Mouse (Mus musculus) hindbrain, embryonic 10.5 days (tissue): Measurements from ENCODE around the gene Cpt1a. TPM values are rescaled to one million over a fixed set of nuclear protein-coding genes. Genes with fewer than 3 reads are reported as not detected.

Experiments
- DNase-seq: peaks from one replicate; pipeline ENCODE4 v3.0.0-alpha.2; 2017; ENCODE audit warnings: low spot score
- H3K27ac ChIP-seq: fragments of 300-500 bp; sonication (generic); 2 replicates; pipeline ENCODE4 v1.5.1; 2016; ENCODE audit warnings: mild to moderate bottlenecking, moderate library complexity
- H3K27me3 ChIP-seq: fragments of 300-500 bp; sonication (generic); 2 replicates; pipeline ENCODE4 v1.6.1; 2016; ENCODE audit warnings: mild to moderate bottlenecking; ENCODE audit not compliant: poor library complexity, insufficient read depth, severe bottlenecking
- H3K36me3 ChIP-seq: fragments of 300-500 bp; sonication (generic); 2 replicates; pipeline ENCODE4 v1.6.1; 2016; ENCODE audit warnings: mild to moderate bottlenecking, moderate library complexity
- H3K4me1 ChIP-seq: fragments of 300-500 bp; sonication (generic); replicated peaks from 2 replicates; pipeline ENCODE4 v1.6.1; 2016; ENCODE audit warnings: mild to moderate bottlenecking
- H3K4me3 ChIP-seq: fragments of 300-500 bp; sonication (generic); 2 replicates; pipeline ENCODE4 v1.5.1; 2016; ENCODE audit warnings: mild to moderate bottlenecking, moderate library complexity
- H3K9me3 ChIP-seq: fragments of 300-500 bp; sonication (generic); 2 replicates; pipeline ENCODE4 v1.6.1; 2016; ENCODE audit warnings: mild to moderate bottlenecking, moderate library complexity
- WGBS: fragments of 180-500 bp; shearing (Covaris S2); methylation state at CpG from one replicate; pipeline ENCODE4 v1.1.7; 2016; 5-methylcytosine and 5-hydroxymethylcytosine counted together
- polyA plus RNA-seq: library from polyadenylated mRNA; unstranded; fragments of >200 nt; fragmentation: Nextera tagmentation; extraction: Ambion mirVana; gene quantifications from 2 replicates; pipeline ENCODE4 v1.2.1, GENCODE M21; 2016

Gene Cpt1a
- polyA plus RNA-seq, result 3.6 and 5.6 TPM in 2 replicates

DNA sequence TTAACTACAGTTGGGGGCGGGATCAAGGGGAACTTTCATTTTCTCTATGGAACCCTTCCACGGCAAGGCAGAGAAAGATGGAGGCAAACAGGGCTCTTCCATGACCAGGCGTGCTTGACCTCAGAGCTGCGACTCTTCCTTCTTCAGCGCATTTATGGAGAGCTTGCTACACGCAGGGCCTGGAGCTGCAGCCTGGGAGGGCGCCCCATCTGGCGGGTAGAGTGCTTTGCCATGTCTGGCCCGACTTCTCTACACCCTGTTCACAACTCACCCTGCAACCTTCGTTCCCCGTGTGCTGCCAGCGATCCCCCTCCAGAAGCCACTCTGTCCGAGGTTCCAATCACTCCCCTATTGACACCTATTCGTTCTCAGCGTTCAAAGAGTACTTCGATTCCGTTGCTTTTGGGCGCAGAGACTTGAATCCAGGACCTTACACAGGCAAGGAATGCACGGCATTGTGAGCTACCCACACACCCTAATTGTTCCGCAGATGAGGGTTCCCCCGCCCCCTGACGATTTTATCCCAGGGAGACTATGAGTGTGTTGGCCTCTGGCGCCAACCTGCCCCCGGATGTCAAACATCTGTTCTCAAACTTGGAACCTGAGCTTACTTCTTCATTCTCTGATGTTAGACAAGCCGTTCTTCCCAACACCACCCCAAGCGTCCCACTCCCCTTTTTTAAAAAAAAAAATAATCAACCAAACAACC, at the start of gene Cpt1a:
Gene Cpt1a, plus strand, starts transcription at position 74 of the 709 bp plus-strand sequence.
- 3% methylated on average over 26 of the region's 26 CpGs for WGBS
- no peaks in the 10 kb centered on the region for H3K36me3 ChIP-seq
- H3K9me3 ChIP-seq, result peaks cover 5% of the 10 kb centered on the region; the same call in 1 of the 2 replicates
- H3K4me1 ChIP-seq, result peaks cover 49% of the 10 kb centered on the region
- peak within 1 kb of the TSS; percentile 56 for H3K4me3 ChIP-seq
- peaks cover 72% of the 10 kb centered on the region for H3K27me3 ChIP-seq
- peak; percentile 43 for DNase-seq
- no peak within 1 kb of the TSS; the same call in 1 of the 2 replicates for H3K27ac ChIP-seq

DNA sequence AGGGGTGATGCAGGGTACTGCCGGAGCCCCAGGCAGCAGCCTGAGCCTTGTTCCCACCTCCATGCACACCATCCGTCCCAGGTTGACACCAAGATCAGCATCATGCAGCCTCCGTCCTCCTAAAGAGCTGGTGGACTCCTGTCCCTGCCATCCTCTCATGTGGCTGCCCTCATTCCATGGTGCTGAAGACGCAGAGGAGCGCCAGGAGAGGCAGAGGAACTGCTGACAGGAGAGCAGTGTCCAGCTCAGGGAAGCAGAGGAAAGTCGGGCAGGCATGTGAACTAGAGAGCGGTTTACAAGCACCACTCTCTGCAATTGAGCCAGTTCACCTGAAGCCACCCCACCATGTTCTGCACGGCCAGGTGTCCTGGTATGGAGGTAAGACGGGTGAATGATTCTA, 48.8 kb upstream of the Cpt1a start:
- H3K27me3 ChIP-seq, result no peaks in the 10 kb centered on the region
- no peaks in the 10 kb centered on the region for H3K4me1 ChIP-seq
- no peak overlapping the region for H3K27ac ChIP-seq
- peaks cover 99% of the 10 kb centered on the region for H3K36me3 ChIP-seq
- WGBS, result 91% methylated on average over 9 of the region's 9 CpGs
- no peak overlapping the region for H3K4me3 ChIP-seq
- H3K9me3 ChIP-seq, result no peaks in the 10 kb centered on the region
- DNase-seq, result no peak

DNA sequence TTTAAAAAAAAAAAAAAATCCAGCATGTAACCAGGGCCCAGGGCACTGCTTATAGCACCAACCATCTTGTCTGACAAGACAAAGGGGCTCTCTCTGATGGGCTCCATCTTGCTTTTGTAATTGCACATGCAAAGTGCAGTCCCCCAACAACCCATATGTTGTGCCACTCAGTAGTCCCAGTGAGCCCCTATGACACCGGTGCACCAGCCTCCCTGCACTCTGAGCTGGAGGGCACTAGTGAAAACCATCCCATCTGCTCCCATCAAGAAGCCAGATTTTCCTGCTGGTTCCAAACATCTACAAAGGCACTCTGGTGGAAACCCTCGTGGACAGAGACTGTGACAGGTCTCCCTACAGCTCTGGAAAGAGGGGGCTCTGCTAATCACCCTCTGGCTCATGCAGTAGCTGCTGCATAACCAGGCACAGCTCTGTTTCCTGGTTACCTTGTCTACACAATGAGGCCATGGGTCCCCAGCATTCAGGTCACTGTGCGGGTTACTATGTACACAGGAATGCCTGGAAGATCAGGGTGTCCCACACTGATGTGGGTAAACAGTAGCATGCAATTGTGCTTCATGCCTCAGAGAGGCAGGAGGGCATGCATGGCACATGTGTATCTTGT, 46.3 kb upstream of the Cpt1a start:
- Histone ChIP-seq H3K27me3 (no peaks in the 10 kb centered on the region), H3K9me3 (no peaks in the 10 kb centered on the region), H3K4me3 (no peak overlapping the region), H3K4me1 (no peaks in the 10 kb centered on the region), H3K36me3 (peaks cover 97% of the 10 kb centered on the region), H3K27ac (no peak overlapping the region)
- 89% methylated on average over 3 of the region's 3 CpGs for WGBS
- no peak for DNase-seq

GRCm38 (mm10) chr19:3281886-3282285, 40.2 kb upstream of the Cpt1a start:
- 84% methylated on average over 4 of the region's 4 CpGs for WGBS

DNA sequence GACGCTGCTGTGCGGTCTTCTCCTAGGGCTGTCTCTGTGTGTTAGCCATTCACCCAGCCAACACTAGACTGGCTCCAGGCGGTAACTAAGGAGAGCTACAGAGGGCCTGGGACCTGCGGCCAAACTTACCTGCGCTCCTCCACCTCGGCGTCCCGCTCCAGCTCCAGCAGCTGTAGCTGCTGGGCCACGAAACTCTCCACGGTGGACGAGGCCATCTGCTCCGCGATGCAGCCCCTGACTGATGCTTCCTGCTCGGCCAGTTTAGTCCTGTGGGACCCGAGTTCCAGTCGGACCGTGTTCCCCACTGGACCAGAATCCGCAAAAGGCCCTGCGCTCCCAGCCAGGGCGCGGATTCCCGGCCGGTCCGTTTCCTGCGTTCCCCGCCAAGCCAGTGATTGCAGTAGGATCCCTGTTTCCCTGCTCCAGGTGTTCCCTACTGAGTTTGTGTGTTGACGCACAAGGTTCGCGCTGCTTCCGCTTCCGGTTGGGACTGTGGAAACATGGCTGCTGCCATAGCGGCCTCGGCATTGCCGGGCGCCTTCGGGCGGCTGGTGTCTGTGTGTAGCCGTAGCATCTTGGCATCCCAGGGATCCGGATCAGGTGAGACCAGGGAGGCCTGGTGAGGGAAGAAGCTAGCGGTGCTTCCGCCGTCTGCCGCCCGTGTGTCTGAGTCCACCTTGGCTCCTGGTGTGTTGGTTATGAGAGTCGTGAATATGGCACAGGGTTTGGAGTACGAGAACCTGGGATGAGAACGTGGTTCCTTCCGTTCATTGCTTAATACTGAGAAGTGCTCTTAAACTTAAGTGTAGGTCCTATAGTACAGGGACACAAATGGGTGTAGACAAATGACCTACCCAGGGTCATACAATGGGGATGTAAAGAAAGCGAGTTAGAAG, 39.3 kb upstream of the Cpt1a start, which contains the start of the genes Mrpl21 and Ighmbp2:
Gene Mrpl21, plus strand, starts transcription at position 330 of the 896 bp plus-strand sequence.
Gene Ighmbp2, minus strand, starts transcription at position 446 of the 896 bp plus-strand sequence.
- peak; percentile 91 for DNase-seq
- peak within 1 kb of the TSS; percentile 86 for H3K4me3 ChIP-seq
- H3K27ac ChIP-seq, result peak within 1 kb of the TSS; percentile 91
- no peaks in the 10 kb centered on the region for H3K27me3 ChIP-seq
- H3K36me3 ChIP-seq, result peaks cover 65% of the 10 kb centered on the region
- no peaks in the 10 kb centered on the region for H3K9me3 ChIP-seq
- peaks cover 22% of the 10 kb centered on the region for H3K4me1 ChIP-seq
- under 1% methylated on average over 49 of the region's 49 CpGs for WGBS

More at GRCm38 (mm10) chr19:3281886-3282285, 40.2 kb upstream of the Cpt1a start:
- Histone ChIP-seq H3K36me3 (peaks cover 65% of the 10 kb centered on the region), H3K4me3 (peak overlapping the region; percentile 86), H3K27ac (0 out of 2 replicates have a peak overlapping the region, but pooled peaks have one; percentile 91), H3K9me3 (no peaks in the 10 kb centered on the region), H3K27me3 (no peaks in the 10 kb centered on the region), H3K4me1 (peaks cover 22% of the 10 kb centered on the region)
- DNase-seq, result no peak

- Histone ChIP-seq H3K9me3 (no peaks in the 10 kb centered on the region), H3K4me3 (no peak overlapping the region), H3K4me1 (peaks cover 2% of the 10 kb centered on the region), H3K27ac (no peak overlapping the region), H3K27me3 (no peaks in the 10 kb centered on the region), H3K36me3 (peaks cover 81% of the 10 kb centered on the region)
- no peak for DNase-seq
- WGBS, result 95% methylated on average over 1 of the region's 1 CpGs
Measured at GRCm38 (mm10) chr19:3289006-3289405, 33.1 kb upstream of the Cpt1a start.

DNA sequence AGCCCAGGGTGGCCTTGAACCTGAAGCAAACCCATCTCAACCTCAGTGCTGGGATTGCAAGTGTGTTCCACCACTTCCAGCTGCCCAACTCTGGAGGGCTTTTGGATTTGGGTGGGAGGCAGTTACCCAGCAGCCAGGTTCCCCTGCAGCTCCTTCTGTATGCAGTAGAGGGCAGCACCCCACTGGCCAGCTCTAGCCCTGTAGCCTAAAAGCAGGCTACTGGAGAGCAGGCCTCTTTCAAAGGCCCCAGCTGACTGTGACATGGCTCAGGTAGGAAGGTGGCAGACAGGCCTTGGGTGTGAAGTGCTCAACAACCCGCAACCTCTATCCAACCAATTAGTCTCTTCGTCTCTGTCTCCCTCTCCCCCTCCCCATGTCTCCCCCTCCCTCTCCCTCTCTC, 30.1 kb upstream of the Cpt1a start:
- Histone ChIP-seq H3K4me3 (no peak overlapping the region), H3K27ac (no peak overlapping the region), H3K36me3 (peaks cover 58% of the 10 kb centered on the region), H3K4me1 (no peaks in the 10 kb centered on the region), H3K27me3 (no peaks in the 10 kb centered on the region), H3K9me3 (no peaks in the 10 kb centered on the region)
- 75% methylated on average over 2 of the region's 2 CpGs for WGBS
- peak; percentile 49 for DNase-seq

DNA sequence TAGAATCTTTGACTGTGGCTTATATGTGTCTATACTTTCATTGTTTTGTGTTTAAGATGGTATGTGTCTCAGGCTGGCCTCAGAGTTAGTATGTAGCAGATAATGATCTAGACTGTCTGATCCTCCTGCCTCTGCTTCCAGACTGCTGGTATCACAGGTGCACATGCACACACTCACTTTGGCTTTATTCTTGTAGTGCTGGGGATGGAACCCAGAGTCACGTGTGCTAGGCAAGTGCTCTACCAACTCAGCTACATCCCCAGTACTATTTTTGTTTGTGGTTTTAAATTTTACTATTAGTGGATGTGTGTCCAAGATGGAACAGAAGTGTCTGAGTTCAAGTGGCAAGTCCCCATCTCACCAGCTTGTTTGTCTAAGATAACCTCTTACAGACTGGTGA, 29.1 kb upstream of the Cpt1a start:
- Histone ChIP-seq H3K9me3 (no peaks in the 10 kb centered on the region), H3K27ac (no peak overlapping the region), H3K27me3 (no peaks in the 10 kb centered on the region), H3K36me3 (peaks cover 49% of the 10 kb centered on the region), H3K4me1 (no peaks in the 10 kb centered on the region), H3K4me3 (no peak overlapping the region)
- 98% methylated on average over 1 of the region's 1 CpGs for WGBS
- DNase-seq, result no peak

DNA sequence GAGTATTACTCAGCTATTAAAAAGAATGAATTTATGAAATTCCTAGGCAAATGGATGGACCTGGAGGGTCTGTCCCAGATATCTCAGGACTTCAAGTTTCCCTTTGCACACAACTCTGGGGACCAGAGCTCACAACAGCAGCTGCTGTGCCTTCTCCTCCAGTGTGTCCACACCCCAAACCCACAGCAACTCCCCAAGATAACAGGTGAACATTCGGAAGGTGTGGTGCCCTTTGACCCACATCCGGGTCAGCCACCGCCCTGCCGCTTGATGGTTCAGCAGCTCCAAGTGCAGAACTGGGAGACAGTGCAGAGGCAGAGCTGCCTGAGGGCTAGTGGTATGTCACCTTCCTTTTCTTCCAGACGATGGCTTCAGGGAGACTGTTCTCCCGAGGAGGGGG, 26.9 kb upstream of the Cpt1a start:
- H3K36me3 ChIP-seq, result peaks cover 26% of the 10 kb centered on the region
- WGBS, result 83% methylated on average over 6 of the region's 6 CpGs
- DNase-seq, result no peak
- H3K27me3 ChIP-seq, result no peaks in the 10 kb centered on the region
- no peak overlapping the region for H3K4me3 ChIP-seq
- no peaks in the 10 kb centered on the region for H3K4me1 ChIP-seq
- H3K27ac ChIP-seq, result no peak overlapping the region
- no peaks in the 10 kb centered on the region for H3K9me3 ChIP-seq

DNA sequence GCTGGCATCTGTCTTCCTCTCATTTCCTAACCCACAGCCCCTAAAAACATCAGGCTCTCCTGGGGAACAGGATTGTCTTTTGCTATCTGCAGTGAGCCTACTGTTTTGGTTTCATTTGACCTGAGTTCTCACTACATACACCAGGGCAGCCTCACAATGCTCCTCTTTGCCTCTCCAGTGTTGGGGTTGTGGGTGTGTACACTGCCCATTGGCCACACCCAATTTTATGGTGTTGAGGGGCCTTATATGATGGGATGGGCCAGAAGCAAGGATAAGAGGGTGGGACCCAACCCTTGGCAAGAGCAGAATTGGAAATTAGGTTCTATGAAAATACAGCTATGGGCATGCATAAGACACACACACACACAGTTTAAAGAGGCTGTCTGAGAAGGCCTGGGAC, 25.1 kb upstream of the Cpt1a start:
- H3K27ac ChIP-seq, result no peak overlapping the region

GRCm38 (mm10) chr19:3297775-3298174, 24.4 kb upstream of the Cpt1a start:
- Histone ChIP-seq H3K36me3 (0 out of 2 replicates have a peak, but pooled peaks cover 4% of the 10 kb centered on the region), H3K9me3 (no peaks in the 10 kb centered on the region), H3K27me3 (no peaks in the 10 kb centered on the region), H3K4me3 (no peak overlapping the region), H3K27ac (no peak overlapping the region), H3K4me1 (no peaks in the 10 kb centered on the region)
- no peak for DNase-seq
- WGBS, result 88% methylated on average over 7 of the region's 7 CpGs

More for the DNA sequence above, 25.1 kb upstream of the Cpt1a start:
- no peak overlapping the region for H3K4me3 ChIP-seq
- DNase-seq, result no peak
- H3K4me1 ChIP-seq, result no peaks in the 10 kb centered on the region
- H3K27me3 ChIP-seq, result no peaks in the 10 kb centered on the region
- H3K9me3 ChIP-seq, result no peaks in the 10 kb centered on the region
- H3K36me3 ChIP-seq, result 0 out of 2 replicates have a peak, but pooled peaks cover 11% of the 10 kb centered on the region

GRCm38 (mm10) chr19:3304017-3304416, 18.1 kb upstream of the Cpt1a start:
- no peaks in the 10 kb centered on the region for H3K36me3 ChIP-seq
- WGBS, result 76% methylated on average over 4 of the region's 4 CpGs
- H3K9me3 ChIP-seq, result no peaks in the 10 kb centered on the region
- H3K4me1 ChIP-seq, result no peaks in the 10 kb centered on the region
- DNase-seq, result no peak
- H3K4me3 ChIP-seq, result no peak overlapping the region
- H3K27me3 ChIP-seq, result no peaks in the 10 kb centered on the region
- no peak overlapping the region for H3K27ac ChIP-seq
